Mouse (Mus musculus): ENCODE measurements around the gene Gucy2d. TPM values are rescaled to one million over a fixed set of nuclear protein-coding genes. Genes with fewer than 3 reads are reported as not detected.

Gene Gucy2d
- polyA plus RNA-seq, 1 experiment from 2014 or later = not detected

GRCm38 (mm10) chr7:98429579-98429978 is 10.6 kb upstream of the Gucy2d start:
- Histone ChIP-seq H3K9me3 (replicated peaks; ENCODE audit: control insufficient read depth, low read length) (no peaks in the 10 kb centered on the region), H3K9ac (ENCODE audit: low read depth, low read length) (no peak overlapping the region), H3K36me3 (ENCODE audit: control insufficient read depth, insufficient read depth) (no peaks in the 10 kb centered on the region), H3K27me3 (ENCODE audit: control insufficient read depth, insufficient read depth, low read depth, low read length) (no peaks in the 10 kb centered on the region; the same call in 1 of the 2 replicates), H3K4me2 (ENCODE audit: low read depth, low read length) (no peak overlapping the region), H3K27ac (ENCODE audit: low read length) (no peak overlapping the region), H3K4me1 (ENCODE audit: control insufficient read depth, low read depth, low read length) (no peaks in the 10 kb centered on the region), H3K4me3 (ENCODE audit: low read depth, low read length) (no peak overlapping the region)
- no peak for ATAC-seq (ENCODE audit: low read depth)
- WGBS (ENCODE audit: insufficient replicate concordance) = 70% methylated on average over 3 of the region's 3 CpGs

DNA sequence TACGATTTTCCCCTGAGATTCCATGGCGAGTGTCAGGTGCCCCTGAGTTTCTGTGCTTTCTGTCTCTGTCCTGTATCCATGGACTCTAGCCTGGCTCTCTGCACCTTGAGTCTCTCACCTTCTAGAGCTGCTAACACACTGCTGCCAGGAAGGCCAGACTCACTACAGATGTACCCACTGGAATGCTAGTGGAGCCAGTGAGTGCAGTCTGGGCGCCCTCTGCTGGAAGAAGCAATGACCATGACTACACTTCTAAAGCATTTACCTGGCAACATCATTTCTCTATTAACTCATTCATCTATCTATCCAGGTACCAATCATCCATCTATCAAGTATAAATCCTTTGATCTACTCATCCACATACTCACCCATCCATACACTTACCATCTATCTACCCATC is 9.4 kb upstream of the Gucy2d start:
- H3K36me3 ChIP-seq (ENCODE audit: control insufficient read depth, insufficient read depth) = no peaks in the 10 kb centered on the region
- no peak for ATAC-seq (ENCODE audit: low read depth)
- no peak overlapping the region for H3K9ac ChIP-seq (ENCODE audit: low read depth, low read length)
- no peaks in the 10 kb centered on the region for H3K4me1 ChIP-seq (ENCODE audit: control insufficient read depth, low read depth, low read length)
- H3K27me3 ChIP-seq (ENCODE audit: control insufficient read depth, insufficient read depth, low read depth, low read length) = no peaks in the 10 kb centered on the region; the same call in 1 of the 2 replicates
- no peaks in the 10 kb centered on the region for H3K9me3 ChIP-seq (replicated peaks; ENCODE audit: control insufficient read depth, low read length)
- H3K4me2 ChIP-seq (ENCODE audit: low read depth, low read length) = no peak overlapping the region
- no peak overlapping the region for H3K27ac ChIP-seq (ENCODE audit: low read length)
- 41% methylated on average over 3 of the region's 3 CpGs for WGBS (ENCODE audit: insufficient replicate concordance)
- H3K4me3 ChIP-seq (ENCODE audit: low read depth, low read length) = no peak overlapping the region

- Histone ChIP-seq H3K9me3 (replicated peaks; ENCODE audit: control insufficient read depth, low read length) (no peaks in the 10 kb centered on the region), H3K27me3 (ENCODE audit: control insufficient read depth, insufficient read depth, low read depth, low read length) (no peaks in the 10 kb centered on the region; the same call in 1 of the 2 replicates), H3K4me3 (ENCODE audit: low read depth, low read length) (no peak overlapping the region), H3K36me3 (ENCODE audit: control insufficient read depth, insufficient read depth) (no peaks in the 10 kb centered on the region), H3K27ac (ENCODE audit: low read length) (no peak overlapping the region), H3K9ac (ENCODE audit: low read depth, low read length) (no peak overlapping the region), H3K4me1 (ENCODE audit: control insufficient read depth, low read depth, low read length) (no peaks in the 10 kb centered on the region), H3K4me2 (ENCODE audit: low read depth, low read length) (no peak overlapping the region)
- no peak for ATAC-seq (ENCODE audit: low read depth)
- 27% methylated on average over 9 of the region's 9 CpGs for WGBS (ENCODE audit: insufficient replicate concordance)
Observed at GRCm38 (mm10) chr7:98437629-98438028, 2.6 kb upstream of the Gucy2d start.

DNA sequence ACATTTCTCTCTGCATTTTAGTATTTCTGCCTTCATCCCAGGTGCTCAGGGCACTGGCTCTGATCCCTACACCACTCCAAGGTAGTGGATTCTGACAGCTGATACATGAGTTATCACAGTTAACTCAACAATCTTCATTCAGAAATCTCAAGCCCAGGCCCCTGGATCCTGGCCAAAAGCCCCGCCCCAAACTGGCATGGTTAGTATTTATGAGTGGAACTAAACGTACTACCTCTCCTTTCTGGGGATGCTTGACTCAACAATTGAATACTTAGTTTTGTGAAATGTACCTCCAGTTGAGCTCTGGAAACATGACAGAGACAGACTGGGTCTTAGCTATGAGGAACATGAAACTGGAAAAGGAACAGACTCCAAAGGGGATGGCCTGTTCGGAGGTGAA is 6.7 kb downstream of the Gucy2d start:
- no peak for ATAC-seq (ENCODE audit: low read depth)
- Histone ChIP-seq H3K27ac (ENCODE audit: low read length) (no peak overlapping the region), H3K4me1 (ENCODE audit: control insufficient read depth, low read depth, low read length) (no peaks in the 10 kb centered on the region), H3K27me3 (ENCODE audit: control insufficient read depth, insufficient read depth, low read depth, low read length) (no peaks in the 10 kb centered on the region), H3K4me3 (ENCODE audit: low read depth, low read length) (no peak overlapping the region), H3K9ac (ENCODE audit: low read depth, low read length) (no peak overlapping the region), H3K9me3 (replicated peaks; ENCODE audit: control insufficient read depth, low read length) (no peaks in the 10 kb centered on the region), H3K36me3 (ENCODE audit: control insufficient read depth, insufficient read depth) (no peaks in the 10 kb centered on the region), H3K4me2 (ENCODE audit: low read depth, low read length) (no peak overlapping the region)
- 50% methylated on average over 3 of the region's 3 CpGs for WGBS (ENCODE audit: insufficient replicate concordance)

- H3K4me3 ChIP-seq (ENCODE audit: low read depth, low read length) = no peak overlapping the region
- no peak overlapping the region for H3K4me2 ChIP-seq (ENCODE audit: low read depth, low read length)
- 38% methylated on average over 11 of the region's 11 CpGs for WGBS (ENCODE audit: insufficient replicate concordance)
- no peak overlapping the region for H3K9ac ChIP-seq (ENCODE audit: low read depth, low read length)
- no peak for ATAC-seq (ENCODE audit: low read depth)
- H3K27me3 ChIP-seq (ENCODE audit: control insufficient read depth, insufficient read depth, low read depth, low read length) = no peaks in the 10 kb centered on the region
- no peaks in the 10 kb centered on the region for H3K4me1 ChIP-seq (ENCODE audit: control insufficient read depth, low read depth, low read length)
- no peaks in the 10 kb centered on the region for H3K36me3 ChIP-seq (ENCODE audit: control insufficient read depth, insufficient read depth)
- H3K27ac ChIP-seq (ENCODE audit: low read length) = no peak overlapping the region
- no peaks in the 10 kb centered on the region for H3K9me3 ChIP-seq (replicated peaks; ENCODE audit: control insufficient read depth, low read length)
Observed at GRCm38 (mm10) chr7:98447585-98448308, 7.5 kb downstream of the Gucy2d start.

- 67% methylated on average over 5 of the region's 5 CpGs for WGBS (ENCODE audit: insufficient replicate concordance)
- H3K4me2 ChIP-seq (ENCODE audit: low read depth, low read length) = no peak overlapping the region
- no peak overlapping the region for H3K27ac ChIP-seq (ENCODE audit: low read length)
- no peaks in the 10 kb centered on the region for H3K4me1 ChIP-seq (ENCODE audit: control insufficient read depth, low read depth, low read length)
- no peak for ATAC-seq (ENCODE audit: low read depth)
- no peaks in the 10 kb centered on the region for H3K9me3 ChIP-seq (replicated peaks; ENCODE audit: control insufficient read depth, low read length)
- no peak overlapping the region for H3K9ac ChIP-seq (ENCODE audit: low read depth, low read length)
- H3K36me3 ChIP-seq (ENCODE audit: control insufficient read depth, insufficient read depth) = no peaks in the 10 kb centered on the region
- H3K27me3 ChIP-seq (ENCODE audit: control insufficient read depth, insufficient read depth, low read depth, low read length) = no peaks in the 10 kb centered on the region
- no peak overlapping the region for H3K4me3 ChIP-seq (ENCODE audit: low read depth, low read length)
Observed at GRCm38 (mm10) chr7:98448309-98448630, 8.1 kb downstream of the Gucy2d start.

GRCm38 (mm10) chr7:98449696-98450095 is 9.5 kb downstream of the Gucy2d start:
- 67% methylated on average over 9 of the region's 9 CpGs for WGBS (ENCODE audit: insufficient replicate concordance)
- no peaks in the 10 kb centered on the region for H3K9me3 ChIP-seq (replicated peaks; ENCODE audit: control insufficient read depth, low read length)
- H3K4me2 ChIP-seq (ENCODE audit: low read depth, low read length) = no peak overlapping the region
- no peaks in the 10 kb centered on the region for H3K27me3 ChIP-seq (ENCODE audit: control insufficient read depth, insufficient read depth, low read depth, low read length)
- H3K4me1 ChIP-seq (ENCODE audit: control insufficient read depth, low read depth, low read length) = no peaks in the 10 kb centered on the region
- H3K4me3 ChIP-seq (ENCODE audit: low read depth, low read length) = no peak overlapping the region
- H3K27ac ChIP-seq (ENCODE audit: low read length) = no peak overlapping the region
- no peak overlapping the region for H3K9ac ChIP-seq (ENCODE audit: low read depth, low read length)
- no peaks in the 10 kb centered on the region for H3K36me3 ChIP-seq (ENCODE audit: control insufficient read depth, insufficient read depth)
- ATAC-seq (ENCODE audit: low read depth) = no peak

GRCm38 (mm10) chr7:98454397-98455120 is 14.3 kb downstream of the Gucy2d start:
- 66% methylated on average over 10 of the region's 10 CpGs for WGBS (ENCODE audit: insufficient replicate concordance)

GRCm38 (mm10) chr7:98460319-98460718 is 20.1 kb downstream of the Gucy2d start:
- WGBS (ENCODE audit: insufficient replicate concordance) = 64% methylated on average over 7 of the region's 7 CpGs
- H3K9me3 ChIP-seq (replicated peaks; ENCODE audit: control insufficient read depth, low read length) = no peaks in the 10 kb centered on the region
- no peak overlapping the region for H3K4me2 ChIP-seq (ENCODE audit: low read depth, low read length)
- H3K27me3 ChIP-seq (ENCODE audit: control insufficient read depth, insufficient read depth, low read depth, low read length) = no peaks in the 10 kb centered on the region
- no peak for ATAC-seq (ENCODE audit: low read depth)
- no peak overlapping the region for H3K9ac ChIP-seq (ENCODE audit: low read depth, low read length)
- no peaks in the 10 kb centered on the region for H3K4me1 ChIP-seq (ENCODE audit: control insufficient read depth, low read depth, low read length)
- no peaks in the 10 kb centered on the region for H3K36me3 ChIP-seq (ENCODE audit: control insufficient read depth, insufficient read depth)
- H3K27ac ChIP-seq (ENCODE audit: low read length) = no peak overlapping the region
- no peak overlapping the region for H3K4me3 ChIP-seq (ENCODE audit: low read depth, low read length)

More at GRCm38 (mm10) chr7:98454397-98455120, 14.3 kb downstream of the Gucy2d start:
- Histone ChIP-seq H3K36me3 (ENCODE audit: control insufficient read depth, insufficient read depth) (no peaks in the 10 kb centered on the region), H3K4me2 (ENCODE audit: low read depth, low read length) (no peak overlapping the region), H3K27ac (ENCODE audit: low read length) (no peak overlapping the region), H3K4me1 (ENCODE audit: control insufficient read depth, low read depth, low read length) (no peaks in the 10 kb centered on the region), H3K27me3 (ENCODE audit: control insufficient read depth, insufficient read depth, low read depth, low read length) (no peaks in the 10 kb centered on the region), H3K4me3 (ENCODE audit: low read depth, low read length) (no peak overlapping the region), H3K9me3 (replicated peaks; ENCODE audit: control insufficient read depth, low read length) (no peaks in the 10 kb centered on the region), H3K9ac (ENCODE audit: low read depth, low read length) (no peak overlapping the region)
- no peak for ATAC-seq (ENCODE audit: low read depth)
